Mouse (Mus musculus) lung, postnatal 10 days (tissue): Measurements from ENCODE around the gene Hk2.
"Not testable (repeated sequence)": the region's sequence is repeated elsewhere in the genome, so short reads cannot be mapped to it uniquely, and the experiment has no call there.

Experiments used
- DNase-seq: peaks from one replicate; pipeline ENCODE4 v3.0.0; 2021

Gene Hk2

DNA sequence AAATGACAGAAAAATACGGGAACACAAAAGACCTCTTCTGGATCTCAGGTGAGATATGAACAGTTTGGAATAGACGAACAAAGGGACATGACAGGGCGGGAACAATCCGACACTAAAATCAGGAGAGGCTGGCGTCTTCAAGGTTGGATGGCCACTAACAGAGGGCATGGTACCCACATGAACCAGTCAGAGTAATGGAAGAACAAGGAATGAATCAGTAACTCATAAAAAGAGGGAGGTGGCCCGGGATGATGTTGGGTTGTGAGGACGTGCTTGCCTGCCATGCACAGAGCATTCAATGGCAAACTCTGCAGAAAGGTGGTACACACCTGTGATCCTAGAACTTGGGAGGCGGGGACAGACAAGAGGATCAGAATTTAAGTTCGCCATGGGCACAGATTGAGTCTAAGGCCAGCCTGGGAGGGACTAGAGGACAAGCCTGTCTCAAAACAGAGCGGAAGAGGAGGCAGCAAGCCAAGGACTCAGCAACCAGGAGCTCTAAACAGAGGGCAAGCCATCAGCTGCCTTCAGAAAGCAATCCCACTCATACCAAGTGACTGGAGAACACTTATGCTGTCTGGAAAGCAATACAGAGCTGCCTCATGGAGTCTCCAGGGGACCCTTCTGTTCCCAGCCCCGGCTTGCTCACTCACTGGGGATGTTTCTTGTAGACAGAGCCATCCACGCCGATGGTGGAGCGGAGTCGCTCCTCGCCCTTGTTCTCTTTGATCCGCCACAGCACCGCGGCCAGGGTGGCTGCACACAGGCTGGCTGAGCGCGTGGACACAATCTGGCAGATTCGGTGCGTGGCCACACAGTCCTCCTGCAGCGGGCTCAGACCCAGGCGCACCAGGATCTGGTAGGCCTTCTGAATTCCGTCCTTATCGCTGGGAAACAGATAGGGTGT is 36.4 kb downstream of the Hk2 start:
- no peak for DNase-seq

DNA sequence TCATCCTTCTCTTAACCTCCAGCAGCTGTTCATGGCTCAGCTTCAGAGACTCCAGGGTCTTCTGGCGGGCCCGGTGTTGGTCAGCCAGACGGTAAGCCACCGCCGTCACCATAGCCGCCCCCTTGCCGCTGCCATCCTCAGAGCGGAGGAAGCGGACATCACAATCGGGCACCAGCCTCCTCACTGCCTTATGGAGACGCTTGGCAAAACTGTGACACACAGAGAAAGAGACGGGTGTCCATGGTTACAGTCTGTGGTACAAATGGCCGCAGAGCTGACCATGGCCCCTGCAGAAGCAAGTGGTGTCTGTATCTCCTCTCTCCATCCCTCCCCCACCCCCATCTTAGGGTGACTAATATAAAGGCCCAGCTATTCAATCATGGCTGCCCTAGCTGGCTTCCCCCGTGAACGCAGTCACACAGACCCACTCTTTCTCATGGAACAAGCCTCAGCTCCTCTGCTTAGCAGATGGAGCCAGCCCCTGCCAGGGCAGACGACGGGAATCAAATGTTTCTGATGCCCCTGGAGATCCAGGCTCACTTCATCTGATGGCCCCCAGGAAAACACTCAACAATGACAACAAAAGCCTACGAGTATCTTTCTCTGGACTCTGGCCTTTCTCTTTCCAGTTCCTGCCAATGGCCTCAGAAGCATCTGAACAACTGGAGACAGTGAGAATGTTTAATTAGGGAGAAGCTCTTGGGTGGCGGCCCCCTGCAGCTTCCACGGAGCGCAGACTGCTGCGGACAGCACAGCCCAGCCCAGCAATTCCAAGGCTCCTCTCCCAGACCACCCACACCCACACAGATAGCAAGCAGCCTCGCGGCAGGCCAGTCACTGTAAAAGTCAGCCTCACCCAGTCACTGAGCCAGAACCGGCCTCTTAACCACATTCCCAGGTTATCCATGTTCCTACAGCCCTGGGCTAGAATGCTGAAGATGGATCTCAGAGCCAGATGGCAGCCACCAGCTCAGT is 37.3 kb downstream of the Hk2 start:
- DNase-seq, result no peak

DNA sequence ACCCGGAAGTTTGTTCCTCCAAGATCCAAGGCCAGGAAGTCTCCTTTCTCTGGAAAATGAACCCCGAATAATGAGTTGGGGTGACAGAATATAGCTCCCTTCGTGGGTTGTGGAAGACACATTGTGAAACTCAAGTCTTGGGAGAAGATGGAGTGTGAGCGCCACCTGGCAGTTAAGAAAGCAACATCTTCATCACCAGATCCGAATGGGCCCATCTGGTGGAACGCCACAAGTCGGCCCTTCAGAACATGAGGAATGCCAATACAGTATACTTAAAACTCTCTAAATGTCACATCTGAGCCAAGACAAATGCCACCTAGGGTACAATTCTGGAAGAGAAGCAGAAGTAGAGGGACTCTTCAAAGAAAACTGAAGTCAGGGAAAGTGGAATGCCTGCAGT is 38.9 kb downstream of the Hk2 start:
- peak; percentile 69 for DNase-seq

DNA sequence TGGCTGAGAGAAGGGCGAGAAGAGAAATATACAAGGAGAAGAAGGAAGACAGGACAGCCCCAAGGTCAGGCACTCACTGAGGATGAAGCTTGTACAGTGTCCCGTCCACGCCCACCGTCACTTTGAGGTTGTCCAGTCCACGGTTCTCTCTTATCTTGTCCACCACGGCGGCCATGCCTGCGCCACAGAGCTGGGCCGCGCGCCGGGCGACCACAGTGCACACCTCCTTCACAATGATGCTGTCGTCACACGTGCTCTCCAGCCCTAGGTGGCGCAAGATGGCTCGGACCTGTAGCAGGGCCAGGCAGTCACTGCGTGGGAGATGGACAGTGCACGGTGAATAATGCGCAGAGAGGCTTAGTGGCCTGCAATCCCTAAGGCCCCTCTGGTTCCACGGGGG is 45.6 kb downstream of the Hk2 start:
- DNase-seq, result no peak

DNA sequence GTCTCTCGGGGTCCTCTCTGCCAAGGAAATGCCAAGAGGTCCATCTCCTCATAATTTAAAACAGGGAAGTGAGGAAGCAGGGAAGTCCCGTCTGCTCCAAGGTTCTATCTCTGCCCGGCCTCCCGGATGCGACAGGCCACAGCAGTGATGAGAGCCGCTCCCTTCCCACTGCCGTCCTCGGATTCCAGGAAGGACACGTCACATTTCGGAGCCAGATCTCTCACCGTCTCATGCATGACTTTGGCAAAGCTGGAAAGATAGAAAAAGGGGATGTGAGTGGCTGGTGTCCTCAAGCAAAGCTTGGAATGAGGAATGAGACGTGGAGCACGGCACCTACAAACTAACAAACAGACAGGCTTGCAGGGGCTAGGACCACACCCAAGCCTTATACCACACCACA is 47.0 kb downstream of the Hk2 start:
- no peak for DNase-seq

DNA sequence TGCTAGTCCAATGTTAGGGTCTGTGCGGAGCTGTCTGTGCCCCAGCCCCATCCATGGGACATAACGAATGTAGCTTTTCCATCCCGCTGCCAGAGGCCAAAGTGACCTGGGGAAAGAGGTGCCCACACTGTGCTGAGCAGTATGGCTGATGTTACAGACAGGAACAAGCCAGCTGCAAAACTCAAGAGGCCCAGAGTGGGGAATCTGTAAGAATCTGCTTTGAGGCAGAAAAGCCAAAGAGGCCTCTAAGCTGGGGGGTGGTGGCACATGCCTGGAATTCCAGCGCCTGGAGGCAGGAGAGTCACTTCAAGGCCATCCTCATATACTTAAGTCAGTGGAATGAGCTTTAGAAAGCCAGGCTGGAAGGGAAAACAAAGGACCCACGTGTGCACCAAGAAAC is 50.9 kb downstream of the Hk2 start:
- peak; percentile 68 for DNase-seq

DNA sequence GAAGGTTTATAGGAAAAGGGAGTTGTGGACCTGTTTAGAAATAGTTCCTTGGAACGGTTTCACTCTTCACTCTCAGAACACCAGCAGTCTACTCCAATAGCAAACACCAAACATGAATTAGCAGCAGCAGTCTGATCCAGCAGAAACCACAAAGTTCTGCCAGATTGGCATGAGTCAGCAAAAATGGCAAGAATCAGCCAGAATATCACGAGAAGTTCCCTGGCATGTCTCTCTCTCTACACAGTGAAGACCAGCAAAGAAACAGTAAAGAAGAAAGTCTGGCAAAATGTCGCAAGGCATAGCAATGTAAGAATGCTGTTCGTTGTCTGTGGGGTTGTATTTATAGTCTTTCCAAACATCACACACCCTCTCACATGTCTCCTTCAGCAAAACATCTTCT is 58.1 kb downstream of the Hk2 start:
- DNase-seq, result no peak

DNA sequence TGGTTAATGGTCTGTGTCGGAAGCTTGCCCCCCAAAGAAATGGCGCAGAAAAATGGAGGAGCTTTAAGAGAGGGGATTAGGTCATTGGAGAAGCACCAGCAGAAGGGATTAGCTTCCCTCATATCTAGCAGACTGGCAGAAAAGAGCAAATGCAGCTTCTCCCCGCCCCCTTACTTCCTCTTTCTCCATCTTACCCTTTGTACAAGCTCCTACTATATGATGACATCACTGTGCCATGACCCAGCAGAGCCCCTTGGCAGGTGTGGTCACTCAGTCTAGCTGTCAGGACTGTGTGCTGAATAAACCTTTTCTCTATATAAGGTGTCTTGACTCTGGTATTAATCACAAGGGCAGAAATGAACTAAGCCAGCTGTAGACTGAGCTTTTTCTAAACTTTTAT is 58.6 kb downstream of the Hk2 start:
- DNase-seq, result no peak

DNA sequence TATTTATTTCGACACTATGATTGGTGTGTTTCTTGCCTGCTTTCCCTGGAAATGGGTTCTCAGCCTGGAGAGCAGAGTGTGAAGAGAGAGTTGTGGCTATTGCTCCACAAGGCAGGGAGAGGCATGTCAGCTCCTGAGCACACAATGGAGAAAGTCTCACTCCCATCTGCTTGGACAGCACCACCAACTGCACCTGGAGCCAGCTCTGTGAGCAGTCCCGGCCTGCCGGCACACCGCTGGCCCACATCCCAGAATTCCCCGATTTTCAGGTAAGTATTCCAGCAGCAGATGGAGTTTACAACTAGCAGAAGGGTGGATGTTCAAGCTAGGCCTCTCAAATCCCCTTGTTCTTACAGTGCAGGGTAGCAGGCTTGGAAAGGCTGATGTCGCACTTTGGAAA is 59.0 kb downstream of the Hk2 start:
- no peak for DNase-seq

DNA sequence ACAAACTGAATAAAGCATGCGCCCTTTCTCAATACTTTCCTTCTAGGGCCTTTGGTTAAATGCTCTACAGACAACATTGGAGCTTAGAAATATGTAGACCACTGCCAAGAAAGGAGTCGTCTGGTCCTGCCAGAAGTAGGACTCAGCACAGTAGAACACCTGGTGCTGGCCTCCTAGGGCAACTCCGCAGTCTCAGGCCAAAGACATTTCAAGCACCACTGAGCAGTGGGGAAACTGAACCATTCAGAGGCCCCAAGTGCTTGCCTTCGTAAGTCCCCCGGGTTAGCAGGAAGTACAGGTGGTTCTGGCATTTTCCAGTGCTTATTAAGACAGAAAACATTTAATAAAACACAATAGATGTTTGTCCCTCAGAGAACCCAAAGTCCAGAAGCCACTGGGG is 59.4 kb downstream of the Hk2 start:
- DNase-seq, result no peak

DNA sequence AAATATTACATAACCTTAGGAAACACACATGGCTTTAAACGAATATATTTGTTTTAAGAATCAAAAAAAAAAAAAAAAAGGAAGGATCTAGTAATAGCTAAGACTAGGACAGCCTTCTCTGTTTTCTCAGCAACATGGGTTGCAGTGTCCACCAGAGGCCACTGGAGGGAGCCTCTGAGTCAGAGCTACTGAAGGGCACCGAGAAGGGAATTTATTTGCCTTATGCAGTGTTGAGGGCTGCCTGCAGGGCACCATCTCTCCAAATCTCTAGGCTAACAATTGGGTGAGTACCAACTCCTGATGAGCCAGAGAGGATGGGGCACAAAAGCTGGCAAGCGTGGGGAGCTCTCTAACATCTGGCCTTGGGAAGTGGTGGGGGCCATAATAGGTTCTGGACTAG is 60.0 kb downstream of the Hk2 start:
- DNase-seq, result peak; percentile 89

DNA sequence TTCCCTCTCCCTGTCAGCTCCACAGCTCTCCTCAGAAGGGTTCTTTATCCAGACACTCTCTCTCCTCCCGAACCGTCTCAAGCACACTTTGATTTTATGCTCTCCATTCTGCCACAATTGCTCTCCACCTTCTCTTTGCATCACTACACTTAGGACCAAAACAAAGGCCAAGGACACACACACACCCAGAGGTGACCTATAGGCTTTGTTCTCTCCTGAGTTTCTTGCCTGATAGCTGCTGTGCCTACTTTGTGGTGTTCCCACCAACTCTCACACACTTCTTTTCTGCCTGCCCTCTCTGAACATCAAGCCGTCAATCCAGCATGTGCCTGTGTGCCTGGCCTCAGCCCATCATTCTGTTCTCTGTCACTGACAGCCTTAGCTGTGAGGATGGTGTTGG is 66.5 kb downstream of the Hk2 start:
- DNase-seq, result no peak

DNA sequence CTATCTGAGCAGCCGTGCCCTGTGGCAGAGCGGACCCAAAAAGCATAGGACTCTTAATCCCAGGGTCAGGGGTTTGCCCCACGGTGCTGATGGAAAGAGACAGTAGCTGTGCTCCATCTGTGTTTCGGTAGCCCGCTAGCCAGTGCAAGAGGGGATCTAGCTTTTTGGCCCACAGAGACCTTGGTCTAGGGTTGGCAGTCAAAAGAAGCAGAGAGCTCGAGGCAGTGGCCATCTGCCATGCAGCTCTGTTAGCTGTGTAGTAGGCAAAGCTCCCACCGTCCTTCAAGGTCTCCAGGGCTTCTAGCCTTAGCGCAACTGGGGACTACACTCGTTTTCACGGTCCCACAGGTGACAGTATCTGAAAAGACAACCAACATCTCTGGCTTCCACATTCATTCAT is 67.0 kb downstream of the Hk2 start:
- DNase-seq, result no peak

DNA sequence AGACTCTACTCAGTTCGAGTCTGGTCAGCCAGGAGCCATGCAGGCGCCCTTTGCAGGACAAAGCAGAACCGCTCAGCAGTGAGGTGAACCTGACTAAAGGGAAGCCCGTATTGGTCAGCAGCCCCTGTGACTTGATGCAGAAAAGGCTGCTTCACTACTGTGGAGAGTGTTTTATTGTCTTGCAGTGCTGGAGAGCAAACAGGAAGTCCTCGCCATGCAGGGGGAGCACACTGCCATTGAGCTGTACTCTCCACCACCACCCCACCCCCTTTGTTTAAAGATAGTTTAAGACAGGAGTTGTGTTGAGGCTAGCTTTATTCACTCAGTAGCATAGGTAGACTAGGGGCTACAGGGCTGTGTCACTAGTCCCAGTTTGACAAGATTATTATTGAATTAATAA is 69.0 kb downstream of the Hk2 start, which contains the start of gene Pole4:
TSS of gene Pole4 (minus strand) at position 145 of the 400 bp plus-strand sequence.
- no peak for DNase-seq

DNA sequence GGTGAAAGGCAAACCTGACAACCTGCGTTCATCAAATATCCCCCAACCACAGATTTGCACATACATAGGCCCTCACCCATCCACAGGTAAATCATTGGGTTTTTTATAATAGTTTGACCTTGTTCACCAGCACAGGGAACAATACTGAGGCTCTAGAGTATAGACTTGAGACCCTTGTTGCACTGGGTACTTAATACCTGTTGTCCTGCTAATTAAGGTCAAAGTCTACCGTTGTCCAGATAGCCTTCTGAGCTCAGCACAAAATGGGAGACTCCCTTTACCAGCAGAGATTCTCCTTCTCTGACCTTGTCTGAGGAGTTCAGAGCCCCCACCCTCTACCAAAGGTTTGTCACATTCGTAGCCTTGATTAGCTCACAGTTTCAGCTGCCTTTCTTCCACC is 70.5 kb downstream of the Hk2 start:
- no peak for DNase-seq

DNA sequence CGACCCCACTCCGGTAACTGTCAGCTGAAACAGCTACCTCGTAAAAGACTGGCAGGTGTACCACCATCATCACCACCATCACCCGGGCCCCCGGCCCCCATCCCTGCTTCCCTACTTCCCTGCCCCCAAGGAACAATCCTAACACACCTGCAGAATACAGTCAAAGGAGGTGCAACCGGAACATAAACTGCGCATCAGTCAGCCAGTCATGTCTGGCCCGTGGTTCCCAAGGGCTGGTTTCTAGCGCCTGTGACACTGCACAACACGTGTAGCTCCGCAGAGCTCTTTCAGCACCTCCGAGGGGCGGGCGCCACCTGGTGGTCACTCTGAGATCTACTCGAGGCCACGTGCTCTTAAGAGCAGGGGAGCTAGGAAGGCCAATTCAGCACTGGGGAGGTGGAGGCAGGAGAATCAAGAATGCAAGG is 71.6 kb downstream of the Hk2 start:
- DNase-seq, result peak; percentile 91

DNA sequence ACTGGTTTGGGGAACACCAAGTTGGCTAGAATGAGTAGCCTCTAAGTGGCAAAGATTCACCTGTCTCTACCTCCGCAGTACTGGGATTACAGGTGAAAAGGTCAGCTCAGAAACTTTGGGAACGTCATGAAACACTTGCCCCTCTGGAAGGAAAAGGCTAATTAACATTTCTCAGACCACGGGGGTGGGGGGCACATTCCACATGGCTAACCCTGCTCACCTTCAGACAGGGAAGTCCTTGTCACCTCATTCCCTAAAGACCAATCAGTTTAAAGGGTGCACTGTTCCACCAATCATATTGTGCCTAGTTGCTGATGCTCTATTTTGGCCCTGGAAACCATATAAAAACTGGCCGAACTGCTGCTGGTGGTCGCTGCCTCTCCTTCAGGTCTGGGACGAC is 73.0 kb downstream of the Hk2 start:
- no peak for DNase-seq

DNA sequence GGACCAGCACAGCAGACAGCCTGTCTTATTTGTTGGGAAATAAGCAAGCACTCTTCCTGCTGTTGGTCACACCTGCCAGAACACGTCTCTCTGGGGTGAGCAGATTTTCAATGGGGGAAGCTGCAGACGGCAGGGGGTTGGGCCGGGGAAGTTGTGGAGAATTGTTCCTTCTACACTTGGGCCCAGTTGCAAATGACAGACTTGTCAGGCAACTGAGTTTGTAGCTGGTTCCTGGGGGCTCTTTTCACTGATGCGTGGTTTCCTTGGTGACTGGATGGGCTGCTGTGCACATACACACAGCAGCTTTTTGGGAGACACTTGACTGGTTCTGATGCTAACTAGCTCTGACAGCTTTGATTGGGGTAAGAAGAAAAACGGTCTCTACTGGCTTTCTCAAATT is 74.4 kb downstream of the Hk2 start:
- no peak for DNase-seq

DNA sequence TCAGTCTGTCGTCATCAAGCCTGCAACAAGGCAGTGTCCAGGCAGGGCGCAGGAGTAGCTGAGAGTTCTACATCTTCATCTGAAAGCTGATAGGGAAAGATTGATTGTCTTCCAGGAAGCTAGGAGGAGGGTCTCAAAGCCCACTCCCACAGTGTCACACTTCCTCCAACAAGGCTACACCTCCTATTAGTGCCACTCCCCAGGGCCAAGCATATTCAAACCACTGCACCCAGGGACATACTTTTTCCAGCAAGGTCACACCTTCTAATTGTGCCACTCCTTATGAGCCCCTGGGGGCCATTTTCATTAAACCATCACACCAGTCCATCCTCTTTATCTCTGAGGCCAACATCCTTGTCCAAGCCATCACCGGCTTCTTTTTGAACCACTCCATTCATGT is 77.5 kb downstream of the Hk2 start:
- no peak for DNase-seq

DNA sequence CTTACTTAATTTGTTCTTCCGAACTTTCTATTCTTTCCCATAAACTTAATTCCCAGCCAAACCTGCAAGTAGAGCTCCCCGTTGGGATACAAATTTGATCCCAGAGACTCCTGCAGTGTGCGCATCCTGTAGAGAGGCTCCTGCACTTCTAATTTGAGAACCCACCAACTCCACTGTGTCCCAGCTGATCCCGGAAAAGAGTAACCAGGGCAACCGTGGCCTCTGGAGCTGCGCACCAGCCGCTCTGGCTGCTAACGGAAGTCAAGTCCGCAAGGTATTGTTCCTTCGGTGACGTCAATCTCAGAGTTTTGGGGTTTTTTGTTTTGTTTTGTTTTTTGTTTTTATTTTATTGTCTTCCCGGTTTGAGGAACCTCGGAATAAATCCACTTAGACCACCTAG is 79.6 kb downstream of the Hk2 start:
- no peak for DNase-seq

DNA sequence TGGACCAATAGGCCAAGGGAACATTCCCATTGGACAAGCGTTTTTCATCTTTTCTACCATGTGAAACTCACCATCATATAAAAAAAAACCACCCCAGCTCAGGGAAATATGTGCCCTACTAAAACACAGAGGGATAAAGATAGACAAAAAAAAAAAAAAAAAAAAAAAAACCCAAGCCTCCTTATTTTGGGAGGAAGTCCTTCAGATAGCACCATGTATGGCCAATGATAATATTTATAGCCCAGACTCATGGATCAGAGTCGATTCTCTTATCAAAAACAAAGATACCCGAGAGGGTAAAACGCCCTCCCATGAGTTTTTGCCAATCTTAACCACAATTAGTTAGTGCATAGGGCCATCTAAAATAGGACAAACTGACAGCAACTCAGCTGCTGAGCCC is 84.8 kb downstream of the Hk2 start:
- DNase-seq, result no peak

DNA sequence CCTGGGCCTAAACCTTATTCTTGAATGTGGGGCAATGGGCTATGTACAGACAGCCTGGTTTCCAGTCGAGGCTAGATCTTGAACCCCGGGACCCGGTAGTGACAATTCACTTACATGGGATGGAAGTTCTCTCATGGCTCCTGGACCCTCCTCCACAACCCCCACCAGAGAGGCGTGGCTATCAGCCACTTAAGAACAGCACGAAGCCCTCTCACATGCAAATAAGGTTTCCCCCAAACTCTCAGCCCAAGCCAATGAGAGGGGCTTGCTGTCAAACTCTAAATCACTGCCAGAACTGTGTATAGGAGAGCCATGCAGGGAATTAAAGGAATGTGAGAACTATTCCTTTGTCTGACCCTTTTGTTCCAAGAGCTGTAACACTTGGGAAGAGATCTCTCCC is 85.7 kb downstream of the Hk2 start:
- DNase-seq, result not testable (repeated sequence)

DNA sequence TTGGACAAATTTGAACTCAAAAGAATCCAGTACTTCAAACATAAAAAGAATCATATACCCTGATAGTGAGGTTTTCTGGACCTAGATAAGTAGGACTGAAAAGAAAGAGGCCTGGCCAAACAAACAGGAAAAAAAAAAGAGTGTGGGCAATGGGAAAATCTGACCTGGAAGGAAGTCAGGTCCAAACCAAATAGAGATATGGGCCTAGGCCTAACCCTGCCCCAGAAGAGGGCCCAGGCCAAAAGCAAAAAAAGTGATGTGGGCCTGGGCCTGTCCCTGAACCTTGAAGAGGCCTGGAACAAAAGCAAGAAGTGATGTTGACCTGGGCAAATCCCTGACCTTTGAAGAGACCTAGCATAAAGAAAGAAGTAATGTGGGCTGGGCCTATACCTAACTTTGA is 90.1 kb downstream of the Hk2 start:
- no peak for DNase-seq

DNA sequence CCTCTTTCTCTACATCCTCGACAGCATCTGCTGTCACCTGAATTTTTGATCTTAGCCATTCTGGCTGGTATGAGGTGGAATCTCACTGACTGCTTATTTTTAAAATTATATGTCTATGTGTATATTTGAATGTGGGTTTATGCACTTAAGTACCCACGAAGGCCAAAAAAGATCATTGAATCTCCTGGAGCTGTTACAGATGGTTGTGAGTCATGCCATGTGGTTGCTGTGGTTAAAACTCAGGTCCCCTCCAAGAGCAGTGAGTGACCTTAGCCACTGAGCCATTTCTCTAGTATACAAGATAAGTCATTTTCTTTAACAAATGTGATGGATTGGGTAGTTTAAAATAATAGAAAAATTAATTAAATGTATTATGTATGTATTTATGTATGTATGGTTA is 95.0 kb downstream of the Hk2 start:
- not testable (repeated sequence) for DNase-seq
